Mouse (Mus musculus): Measurements from ENCODE around the gene Lypla2. TPM values are rescaled to one million over a fixed set of nuclear protein-coding genes. Genes with fewer than 3 reads are reported as not detected.

Lypla2 gene
- total RNA-seq (2023; ENCODE audit: inconsistent age), result 98.8 to 111 TPM (median 104 TPM) in 4 replicates

DNA sequence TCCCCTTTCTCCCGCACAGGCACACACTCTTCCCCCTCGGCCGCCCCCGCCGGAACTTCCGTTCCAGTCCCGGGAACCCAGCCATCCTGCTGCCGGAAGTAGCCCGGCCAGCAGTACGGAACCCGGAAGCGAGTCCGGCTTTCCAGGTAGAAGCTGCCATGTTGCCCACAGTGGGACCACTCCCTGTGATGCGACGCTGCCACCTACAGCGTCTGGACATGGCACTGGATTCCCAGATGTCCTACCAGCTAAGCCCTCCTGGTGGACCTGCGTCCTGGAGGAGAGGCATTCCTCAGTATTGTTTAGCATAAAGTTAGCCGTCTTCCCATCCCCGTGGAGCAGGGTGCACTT lies at the start of gene Lypla2:
Gene Lypla2 (minus strand): TSS at position 71 of the 351 bp plus-strand sequence.

DNA sequence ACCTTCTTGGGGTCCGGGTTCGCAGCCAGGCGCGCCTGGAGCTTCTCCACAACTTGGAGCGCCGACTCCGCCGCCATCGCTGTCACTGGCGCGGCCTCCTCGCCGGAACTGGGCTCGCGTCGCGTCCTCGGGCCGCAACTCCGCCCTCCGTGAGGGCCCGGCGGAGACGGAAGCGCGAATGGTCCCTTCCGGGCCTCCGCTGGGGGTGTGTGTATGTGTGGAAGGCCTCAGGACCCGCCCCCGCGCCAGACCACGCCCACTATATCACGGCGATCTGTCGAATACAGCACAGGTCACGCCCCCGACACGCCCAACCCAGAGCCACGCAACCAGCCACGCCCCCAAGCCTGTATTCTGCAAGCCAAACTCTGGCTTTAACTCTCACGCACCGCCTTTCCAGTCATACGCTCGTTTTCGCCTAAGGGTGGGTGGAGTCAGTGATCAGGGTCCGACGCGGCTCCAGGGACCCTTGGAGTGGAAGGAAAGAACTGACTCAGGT lies 49.2 kb upstream of the Lypla2 start, which contains the start of gene Eloa:
Gene Eloa (minus strand): TSS at position 215 of the 499 bp plus-strand sequence.

DNA sequence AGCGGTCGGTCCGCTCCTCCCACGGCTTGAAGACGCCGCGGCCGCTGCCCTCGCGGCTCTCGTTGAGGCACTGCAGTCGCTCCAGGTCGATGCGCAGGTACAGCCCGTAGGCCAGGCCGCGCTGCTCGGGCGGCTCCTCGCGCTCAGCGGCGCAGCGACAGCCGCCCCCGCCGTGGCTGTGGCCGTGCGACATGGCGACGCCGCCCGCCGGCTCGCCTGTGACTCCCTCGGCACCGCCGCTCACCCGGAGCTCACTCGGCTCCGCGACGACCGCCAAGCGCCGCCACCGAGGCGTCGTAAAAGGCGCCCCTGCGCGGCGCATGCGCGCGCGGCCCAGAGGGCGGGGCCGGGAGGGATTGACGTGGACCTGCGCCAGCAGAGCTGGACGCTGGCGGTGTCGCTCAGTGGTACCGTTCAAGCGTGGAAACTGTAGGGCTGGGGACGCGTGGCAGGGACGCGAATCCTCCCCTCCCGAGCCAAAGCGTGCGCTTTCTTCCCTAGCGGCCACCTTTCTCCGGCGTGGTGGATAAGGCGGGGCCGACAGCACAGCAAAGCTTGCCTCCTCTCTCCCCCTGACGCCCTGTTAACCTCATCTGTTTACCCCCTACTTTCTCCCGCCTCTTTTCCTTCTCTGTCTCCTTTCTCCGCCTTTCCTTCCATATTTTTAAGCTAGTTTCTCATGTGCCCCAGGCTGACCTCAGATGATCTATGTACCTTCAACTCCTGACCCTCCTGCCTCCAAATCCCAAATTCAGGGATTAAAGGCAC lies 14.7 kb upstream of the Lypla2 start, which contains the start of gene Pithd1:
Gene Pithd1 (minus strand): TSS at position 322 of the 768 bp plus-strand sequence.

DNA sequence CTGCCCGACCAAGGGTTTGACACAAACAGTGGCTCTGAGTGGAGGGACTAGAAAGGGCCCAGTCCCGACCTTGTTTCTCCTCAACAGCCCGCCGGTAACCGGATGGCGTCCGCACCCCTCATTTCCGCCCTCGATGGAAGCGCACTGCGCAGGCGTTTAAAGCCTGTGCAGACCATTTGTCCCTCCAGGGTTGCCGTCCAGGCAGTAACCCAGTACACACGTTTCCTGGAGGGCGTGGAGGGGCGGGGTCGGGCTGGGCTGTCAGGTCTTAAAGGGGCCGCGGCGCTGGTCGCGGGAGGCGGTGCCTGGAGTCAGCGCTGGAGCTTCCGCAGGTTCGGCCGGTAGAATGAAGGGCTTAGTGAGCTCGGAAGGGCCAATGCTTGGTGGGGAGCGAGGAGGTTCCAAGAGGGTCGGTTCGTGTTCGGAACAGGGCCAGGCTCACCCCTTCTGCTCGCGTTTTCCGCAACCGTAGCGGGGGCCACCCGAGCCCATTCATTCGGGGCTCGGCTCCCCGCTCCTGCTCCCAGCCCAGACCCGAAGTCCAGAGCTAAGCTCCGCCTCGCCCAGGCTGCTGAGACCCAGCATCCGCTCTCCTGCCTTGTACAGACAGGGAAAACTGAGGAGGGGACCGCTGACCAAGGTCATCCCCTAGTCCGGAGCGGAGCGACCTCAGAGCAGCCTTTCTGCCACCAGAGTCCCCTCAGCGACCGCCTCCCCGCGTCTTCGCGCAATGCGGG lies 8.8 kb downstream of the Lypla2 start, which contains the start of gene Gale:
Gene Gale (plus strand): TSS at position 271 of the 737 bp plus-strand sequence.

DNA sequence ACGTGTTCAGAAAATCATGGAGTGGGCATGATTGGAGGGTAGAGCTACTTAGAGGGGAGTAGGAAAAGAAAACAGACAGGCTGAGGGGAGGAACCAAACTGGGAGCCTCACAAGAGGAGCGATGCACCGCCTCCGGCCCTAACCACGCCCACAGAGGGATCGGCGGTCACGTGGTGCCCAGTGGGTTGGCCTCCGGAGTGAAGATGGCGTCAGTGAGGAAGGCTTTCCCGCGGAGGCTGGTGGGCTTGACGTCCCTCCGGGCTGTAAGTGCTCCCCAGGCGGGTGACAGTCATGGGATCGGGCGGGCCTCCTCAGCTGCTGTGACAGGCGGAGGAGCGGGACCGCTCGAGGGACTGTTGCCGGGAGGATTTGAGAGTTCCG lies 26.2 kb downstream of the Lypla2 start, which contains the start of gene Hmgcl:
Gene Hmgcl (plus strand): TSS at position 171 of the 381 bp plus-strand sequence.

DNA sequence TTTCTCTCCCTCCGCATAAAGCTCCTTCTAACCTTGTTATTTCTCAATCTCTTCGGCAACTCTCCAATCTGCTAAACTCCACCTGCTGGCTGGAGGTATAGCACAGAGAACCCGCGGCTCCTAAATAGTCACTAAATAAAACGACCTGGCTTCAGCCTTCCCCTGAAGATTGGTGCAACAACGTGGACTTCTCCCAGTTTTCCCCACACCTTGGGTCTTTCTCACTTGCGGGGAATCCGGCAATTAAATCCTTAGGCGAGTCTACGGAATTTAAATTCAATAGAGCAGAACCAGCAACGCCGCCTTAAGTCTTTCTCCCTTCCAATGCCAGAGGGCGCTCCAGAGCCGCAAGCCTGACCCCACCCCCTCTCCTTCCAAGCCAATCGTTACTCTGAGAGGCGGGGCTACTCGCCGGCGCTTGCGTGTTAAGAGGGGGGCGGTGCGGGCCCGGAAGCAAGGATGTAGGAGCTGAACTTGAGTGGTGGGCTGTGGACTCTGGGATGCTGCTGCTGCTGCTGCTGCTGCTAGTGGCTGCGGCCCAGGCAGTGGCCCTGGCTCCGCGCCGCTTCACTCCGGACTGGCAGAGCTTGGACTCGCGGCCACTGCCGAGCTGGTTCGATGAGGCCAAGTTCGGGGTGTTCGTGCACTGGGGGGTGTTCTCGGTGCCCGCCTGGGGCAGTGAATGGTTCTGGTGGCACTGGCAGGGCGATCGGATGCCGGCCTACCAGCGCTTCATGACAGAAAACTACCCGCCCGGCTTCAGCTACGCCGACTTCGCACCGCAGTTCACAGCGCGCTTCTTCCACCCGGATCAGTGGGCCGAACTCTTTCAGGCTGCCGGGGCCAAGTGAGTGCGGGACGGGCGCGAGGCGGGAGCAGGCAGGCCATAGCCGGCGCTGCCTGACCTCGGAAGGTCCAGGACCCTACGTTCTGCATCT lies 51.9 kb downstream of the Lypla2 start, which contains the start of gene Fuca1:
Gene Fuca1 (plus strand): TSS at position 432 of the 938 bp plus-strand sequence.

Other genes with a start within 250 kb of the Lypla2 start
- not detected in 4 replicates for gene Il22ra1, start 244.5 kb downstream of the Lypla2 start, total RNA-seq (2023; ENCODE audit: inconsistent age)
- gene Myom3, start 212.9 kb downstream of the Lypla2 start, total RNA-seq (2023; ENCODE audit: inconsistent age), result not detected in 4 replicates
- gene Srsf10, start 116.9 kb downstream of the Lypla2 start, total RNA-seq (2023; ENCODE audit: inconsistent age), result 189 to 215 TPM (median 192 TPM) in 4 replicates
- gene Pnrc2, start 98.8 kb downstream of the Lypla2 start, total RNA-seq (2023; ENCODE audit: inconsistent age), result 128 to 150 TPM (median 142 TPM) in 4 replicates
- 176 to 190 TPM (median 188 TPM) in 4 replicates for gene Cnr2, start 77.2 kb downstream of the Lypla2 start, total RNA-seq (2023; ENCODE audit: inconsistent age)
- gene Fuca1, start 51.9 kb downstream of the Lypla2 start, total RNA-seq (2023; ENCODE audit: inconsistent age), result 164 to 200 TPM (median 175 TPM) in 4 replicates
- 24.4 to 35.4 TPM (median 29.7 TPM) in 4 replicates for gene Hmgcl, start 26.2 kb downstream of the Lypla2 start, total RNA-seq (2023; ENCODE audit: inconsistent age)
- 7.4 to 11.9 TPM (median 8.9 TPM) in 4 replicates for gene Gale, start 8.9 kb downstream of the Lypla2 start, total RNA-seq (2023; ENCODE audit: inconsistent age)
- 33.1 to 38.4 TPM (median 36.6 TPM) in 4 replicates for gene Pithd1, start 14.6 kb upstream of the Lypla2 start, total RNA-seq (2023; ENCODE audit: inconsistent age)
- gene Eloa, start 49.1 kb upstream of the Lypla2 start, total RNA-seq (2023; ENCODE audit: inconsistent age), result 40.5 to 41.9 TPM (median 41.1 TPM) in 4 replicates
- 767 to 937 TPM (median 907 TPM) in 4 replicates for gene Rpl11, start 80.8 kb upstream of the Lypla2 start, total RNA-seq (2023; ENCODE audit: inconsistent age)
- gene Id3, start 170.9 kb upstream of the Lypla2 start, total RNA-seq (2023; ENCODE audit: inconsistent age), result 31.6 to 47.3 TPM (median 36.7 TPM) in 4 replicates
- gene E2f2, start 199.8 kb upstream of the Lypla2 start, total RNA-seq (2023; ENCODE audit: inconsistent age), result 23.1 to 35.9 TPM (median 31.1 TPM) in 4 replicates
- gene Asap3, start 233.7 kb upstream of the Lypla2 start, total RNA-seq (2023; ENCODE audit: inconsistent age), result 0.39 to 0.83 TPM (median 0.53 TPM) in 4 replicates

Measured in B cell, adult (primary cell).